Mouse (Mus musculus) ES-E14 (cell line): ENCODE results near the gene Olfr23. TPM values are rescaled to one million over a fixed set of nuclear protein-coding genes. Genes with fewer than 3 reads are reported as not detected.
"Not testable (repeated sequence)": the region's sequence is repeated elsewhere in the genome, so short reads cannot be mapped to it uniquely, and the experiment has no call there.

Experiments used
- DNase-seq: peaks from one replicate; pipeline ENCODE4 v3.0.0-alpha.2; 2013; ENCODE audit warnings: low read depth, low spot score
- H3K27ac ChIP-seq: 2 replicates; pipeline ENCODE4 v1.5.1; 2012; ENCODE audit warnings: low read depth, mild to moderate bottlenecking, low read length, moderate library complexity, mixed read lengths; ENCODE audit not compliant: poor library complexity, insufficient read depth, severe bottlenecking
- H3K36me3 ChIP-seq: 2 replicates; pipeline ENCODE4 v1.6.1; 2012; ENCODE audit warnings: mild to moderate bottlenecking, low read length, moderate library complexity, mixed read lengths; ENCODE audit not compliant: control insufficient read depth, poor library complexity, insufficient read depth, severe bottlenecking
- H3K4me1 ChIP-seq, 2 experiments: fragments of 150-350 bp in 1 of 2; sonication (generic) in 1 of 2; 2 replicates each; pipeline ENCODE4 v1.6.1; 2012; ENCODE audit warnings: low read length in 2 of 2, mild to moderate bottlenecking in 1 of 2, mixed read lengths in 1 of 2; ENCODE audit not compliant: control insufficient read depth in 2 of 2, insufficient read depth in 2 of 2, poor library complexity in 1 of 2
- H3K4me3 ChIP-seq, 2 experiments: fragments of 150-350 bp in 1 of 2; sonication (generic) in 1 of 2; 2 replicates each; pipeline ENCODE4 v1.5.1; 2012; ENCODE audit warnings: low read length in 2 of 2, low read depth in 1 of 2, mild to moderate bottlenecking in 1 of 2, mixed read lengths in 1 of 2; ENCODE audit not compliant: insufficient read depth in 1 of 2, poor library complexity in 1 of 2, severe bottlenecking in 1 of 2
- H3K9ac ChIP-seq: 2 replicates; pipeline ENCODE4 v1.6.1; 2012; ENCODE audit warnings: low read depth, mild to moderate bottlenecking, low read length, mixed read lengths; ENCODE audit not compliant: poor library complexity, insufficient read depth, severe bottlenecking
- H3K9me3 ChIP-seq: fragments of 150-350 bp; sonication (generic); 2 replicates; pipeline ENCODE4 v1.6.1; 2012; ENCODE audit warnings: low read depth, mild to moderate bottlenecking, low read length; ENCODE audit not compliant: control insufficient read depth, insufficient read depth
- CHD2 ChIP-seq: IDR thresholded peaks from 2 replicates; pipeline ENCODE4 v1.6.1; 2014; ENCODE audit warnings: mild to moderate bottlenecking, low read depth, low read length, inconsistent platforms
- HCFC1 ChIP-seq: IDR thresholded peaks from 2 replicates; pipeline ENCODE4 v1.6.1; 2012; ENCODE audit warnings: low read length, inconsistent platforms, borderline replicate concordance; ENCODE audit not compliant: insufficient read depth
- MAFK ChIP-seq: IDR thresholded peaks from 2 replicates; pipeline ENCODE4 v1.6.1; 2014; ENCODE audit warnings: mild to moderate bottlenecking, low read depth, low read length, inconsistent platforms; ENCODE audit not compliant: insufficient read depth
- ZC3H11A ChIP-seq: IDR thresholded peaks from 2 replicates; pipeline ENCODE4 v1.6.1; 2012; ENCODE audit warnings: low read depth, mild to moderate bottlenecking, inconsistent platforms, low read length, borderline replicate concordance
- ZNF384 ChIP-seq: IDR thresholded peaks from 2 replicates; pipeline ENCODE4 v1.6.1; 2012; ENCODE audit warnings: low read depth, low read length, inconsistent platforms
- in situ Hi-C, 2 experiments: fragments of 600-800 bp; cut with MboI; formaldehyde crosslinking; loops; one replicate each; pipeline ENCODE4 v1.15.1; 2025; ENCODE audit warnings: low sequenced_read_pairs in 2 of 2, inconsistent platforms in 1 of 2; ENCODE audit not compliant: unreplicated experiment in 2 of 2
- total RNA-seq: library from RNA; depleted of rRNA; stranded (reverse); fragments of 300-350 nt; gene quantifications from 2 replicates; pipeline ENCODE4 v1.2.3, GENCODE M21; 2012; rRNA removed

The Olfr23 gene
- not detected in 2 replicates for total RNA-seq

- no peak for DNase-seq
- in situ Hi-C loops = no loop called here
- no peak for TF ChIP-seq MAFK
- no peak for TF ChIP-seq HCFC1
- TF ChIP-seq ZNF384 = no peak
- TF ChIP-seq CHD2 = no peak
- no peak for TF ChIP-seq ZC3H11A
Measured at GRCm38 (mm10) chr11:73936377-73936776, at the start of gene Olfr23. Olfr23 (plus strand) TSS chr11:73936677.

GRCm38 (mm10) chr11:73890671-73891070 is 45.8 kb upstream of the Olfr23 start, which contains the start of gene Olfr394:
Olfr394 (minus strand) TSS chr11:73890771.
- H3K36me3 ChIP-seq = no peaks in the 10 kb centered on the region
- no peak for TF ChIP-seq CHD2
- TF ChIP-seq ZC3H11A = no peak
- TF ChIP-seq ZNF384 = no peak
- TF ChIP-seq HCFC1 = no peak
- TF ChIP-seq MAFK = no peak
- no peak within 1 kb of the TSS for H3K27ac ChIP-seq
- H3K4me1 ChIP-seq = no peaks in the 10 kb centered on the region
- no peak for DNase-seq
- no peak within 1 kb of the TSS for H3K9ac ChIP-seq
- in situ Hi-C loops = no loop called here
- no peak within 1 kb of the TSS for H3K4me3 ChIP-seq
- no peaks in the 10 kb centered on the region for H3K9me3 ChIP-seq

More at GRCm38 (mm10) chr11:73936377-73936776, at the start of gene Olfr23:
- Histone ChIP-seq H3K27ac (no peak within 1 kb of the TSS), H3K36me3 (no peaks in the 10 kb centered on the region), H3K4me3 (no peak within 1 kb of the TSS), H3K4me1 (no peaks in the 10 kb centered on the region), H3K9me3 (no peaks in the 10 kb centered on the region), H3K9ac (no peak within 1 kb of the TSS)

- H3K4me1 ChIP-seq, H3K4me3 ChIP-seq, H3K9me3 ChIP-seq, in situ Hi-C loops, H3K27ac ChIP-seq, H3K36me3 ChIP-seq, H3K9ac ChIP-seq, DNase-seq: not testable (repeated sequence)
Measured at GRCm38 (mm10) chr11:73909199-73909598, 27.3 kb upstream of the Olfr23 start, which contains the start of gene Olfr395. Olfr395 (minus strand) TSS chr11:73909299.

GRCm38 (mm10) chr11:73960517-73960916 is 24.0 kb downstream of the Olfr23 start, which contains the start of gene Olfr397:
Olfr397 (plus strand) TSS chr11:73960817.
- Histone ChIP-seq H3K36me3 (no peaks in the 10 kb centered on the region), H3K9me3 (no peaks in the 10 kb centered on the region), H3K4me1 (no peaks in the 10 kb centered on the region), H3K4me3 (no peak within 1 kb of the TSS), H3K9ac (no peak within 1 kb of the TSS), H3K27ac (no peak within 1 kb of the TSS)
- no peak for TF ChIP-seq ZNF384
- no peak for TF ChIP-seq HCFC1
- TF ChIP-seq CHD2 = no peak
- no peak for TF ChIP-seq ZC3H11A
- TF ChIP-seq MAFK = no peak
- in situ Hi-C loops = no loop called here
- no peak for DNase-seq

GRCm38 (mm10) chr11:73990307-73990706 is 53.8 kb downstream of the Olfr23 start, which contains the start of gene Olfr398:
Olfr398 (minus strand) TSS chr11:73990407.
- Histone ChIP-seq H3K4me1 (no peaks in the 10 kb centered on the region), H3K36me3 (no peaks in the 10 kb centered on the region), H3K9me3 (no peaks in the 10 kb centered on the region), H3K27ac (no peak within 1 kb of the TSS), H3K9ac (no peak within 1 kb of the TSS), H3K4me3 (no peak within 1 kb of the TSS)
- no peak for TF ChIP-seq MAFK
- TF ChIP-seq ZC3H11A = no peak
- TF ChIP-seq CHD2 = no peak
- no peak for TF ChIP-seq ZNF384
- no peak for TF ChIP-seq HCFC1
- in situ Hi-C loops = no loop called here
- DNase-seq = no peak

Other genes starting within 250 kb of the Olfr23 start
- gene Zfp735, start 247.9 kb upstream of the Olfr23 start, total RNA-seq = not detected in 2 replicates
- gene Olfr389, start 156.0 kb upstream of the Olfr23 start, total RNA-seq = not detected in 2 replicates
- gene Olfr390, start 153.7 kb upstream of the Olfr23 start, total RNA-seq = not detected in 2 replicates
- gene Olfr391-ps, start 133.6 kb upstream of the Olfr23 start, total RNA-seq = not detected in 2 replicates
- not detected in 2 replicates for gene Olfr392, start 119.6 kb upstream of the Olfr23 start, total RNA-seq
- not detected in 2 replicates for gene Olfr393, start 85.2 kb upstream of the Olfr23 start, total RNA-seq
- not detected in 2 replicates for gene Olfr394, start 45.9 kb upstream of the Olfr23 start, total RNA-seq
- not detected in 2 replicates for gene Olfr395, start 27.4 kb upstream of the Olfr23 start, total RNA-seq
- not detected in 2 replicates for gene Olfr397, start 24.1 kb downstream of the Olfr23 start, total RNA-seq
- gene Olfr398, start 53.7 kb downstream of the Olfr23 start, total RNA-seq = not detected in 2 replicates
- gene Olfr139, start 119.9 kb downstream of the Olfr23 start, total RNA-seq = not detected in 2 replicates
- gene Olfr399, start 119.9 kb downstream of the Olfr23 start, total RNA-seq = not detected in 2 replicates
- gene Zfp616, start 133.3 kb downstream of the Olfr23 start, total RNA-seq = not detected in 2 replicates
- gene Olfr401, start 177.0 kb downstream of the Olfr23 start, total RNA-seq = not detected in 2 replicates
- gene Olfr402, start 216.9 kb downstream of the Olfr23 start, total RNA-seq = not detected in 2 replicates
- gene Olfr403, start 249.6 kb downstream of the Olfr23 start, total RNA-seq = not detected in 2 replicates